Mouse (Mus musculus) liver, adult 2 months (tissue): ENCODE results near the gene Kcnq1.

Source experiments
- CTCF ChIP-seq: fragments of 200-500 bp; IDR thresholded peaks from 2 replicates; pipeline ENCODE4 v1.5.1; 2011; ENCODE audit warnings: low read depth, low read length, control low read depth
- POLR2A ChIP-seq: fragments of 200-500 bp; IDR thresholded peaks from 2 replicates; pipeline ENCODE4 v1.6.1; 2011; ENCODE audit warnings: low read length, control low read depth; ENCODE audit not compliant: insufficient read depth; ENCODE audit errors: extremely low read depth

DNA sequence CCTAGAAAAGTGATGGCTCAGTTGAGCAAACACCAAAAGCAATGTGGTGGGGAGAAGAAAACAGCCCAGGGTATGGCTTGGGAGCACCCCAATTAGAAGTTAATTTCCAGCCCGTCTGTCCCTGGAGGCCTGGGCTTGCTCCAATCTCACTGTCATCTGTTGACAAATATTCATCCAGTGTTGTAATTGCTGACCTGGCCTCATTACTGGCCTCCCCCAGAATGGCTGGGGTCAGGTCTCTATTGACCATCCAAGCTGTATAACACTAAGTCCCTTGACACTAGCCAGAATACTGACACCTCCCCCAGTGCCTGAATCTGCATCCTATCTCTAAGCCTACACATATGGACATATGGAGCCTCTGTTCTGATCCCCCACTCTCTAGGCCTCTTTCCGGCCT lies 28.8 kb upstream of the Kcnq1 start:
- TF ChIP-seq POLR2A (no peak), CTCF (no peak)
